Mouse (Mus musculus) C2C12 (cell line): ENCODE results near the gene Aph1a.

ENCODE experiments used
- CEBPB ChIP-seq: IDR thresholded peaks from one replicate; pipeline ENCODE4 v1.6.1; 2011; ENCODE audit warnings: low read depth, mild to moderate bottlenecking, control low read depth, moderate library complexity
- CTCF ChIP-seq: IDR thresholded peaks from one replicate; pipeline ENCODE4 v1.5.1; 2011; ENCODE audit not compliant: control insufficient read depth, insufficient read depth, insufficient read length
- MYOG ChIP-seq: IDR thresholded peaks from one replicate; pipeline ENCODE4 v1.6.1; 2011; ENCODE audit not compliant: control insufficient read depth, insufficient read length; ENCODE audit errors: extremely low read depth

GRCm38 (mm10) chr3:95907613-95908012 lies 13.8 kb downstream of the Aph1a start:
- no peak for TF ChIP-seq CTCF
- TF ChIP-seq CEBPB = no peak
- no peak for TF ChIP-seq MYOG
